Mouse (Mus musculus) frontal cortex, adult 2 months (tissue): ENCODE results near the gene Cog6. TPM values are rescaled to one million over a fixed set of nuclear protein-coding genes. Genes with fewer than 3 reads are reported as not detected.

Experiments
- DNase-seq, 2 experiments: peaks; one replicate each; pipeline ENCODE4 v3.0.0; 2022; ENCODE audit warnings: low spot score in 1 of 2; ENCODE audit errors: extremely low spot score in 1 of 2
- polyA plus RNA-seq: library from polyadenylated mRNA; depleted of rRNA; stranded (reverse); fragments of >200 nt; gene quantifications from 2 replicates; pipeline ENCODE4 v1.2.3, GENCODE M21; 2012; rRNA removed

The Cog6 gene
- polyA plus RNA-seq: 36.5 and 41.1 TPM in 2 replicates

GRCm38 (mm10) chr3:53016436-53017340 lies at the start of gene Cog6:
TSS of gene Cog6 (minus strand) at chr3:53017237.
- peak; percentile 55 to 80 for DNase-seq

GRCm38 (mm10) chr3:53066095-53066372 lies 49.0 kb upstream of the Cog6 start:
- DNase-seq: no peak

DNA sequence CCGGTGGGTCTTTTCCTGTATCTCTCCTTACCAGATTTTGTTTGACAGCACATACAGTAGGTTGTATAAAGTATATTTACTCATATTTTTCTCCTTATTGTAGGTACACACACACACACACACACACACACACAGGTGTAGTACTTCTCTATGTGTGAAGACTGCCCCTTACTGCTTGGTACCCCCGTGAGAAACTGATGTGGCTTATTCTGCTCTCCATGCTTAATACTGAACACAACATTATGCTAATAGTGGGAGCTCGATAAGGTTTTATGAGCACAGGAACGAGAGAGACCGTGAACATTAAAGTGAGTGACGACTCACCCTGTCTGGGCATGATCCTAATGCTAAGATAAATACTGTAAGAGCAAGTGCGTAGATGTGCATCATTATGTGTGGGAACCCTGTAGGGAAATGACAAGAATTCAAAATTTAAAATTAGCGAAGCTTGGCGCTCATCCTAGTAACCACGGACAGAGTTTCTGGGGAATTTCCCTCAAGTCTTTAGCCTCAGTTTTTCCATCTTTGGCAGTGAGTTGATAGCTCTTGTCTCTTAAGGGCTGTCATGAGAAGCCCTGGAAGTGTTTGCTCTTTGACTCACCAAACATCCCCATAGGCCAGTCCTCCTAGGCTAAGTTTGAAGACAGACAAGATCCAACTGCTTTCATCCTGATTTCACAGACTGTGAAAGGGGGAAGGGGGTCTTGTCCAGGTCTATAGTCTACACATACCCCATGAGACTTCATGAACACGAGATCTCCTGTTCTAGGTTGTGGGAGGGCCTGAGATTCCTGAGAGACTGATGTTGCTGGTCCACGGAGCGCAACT lies 48.4 kb upstream of the Cog6 start:
- no peak for DNase-seq

GRCm38 (mm10) chr3:53063423-53064147 lies 46.5 kb upstream of the Cog6 start:
- no peak for DNase-seq

DNA sequence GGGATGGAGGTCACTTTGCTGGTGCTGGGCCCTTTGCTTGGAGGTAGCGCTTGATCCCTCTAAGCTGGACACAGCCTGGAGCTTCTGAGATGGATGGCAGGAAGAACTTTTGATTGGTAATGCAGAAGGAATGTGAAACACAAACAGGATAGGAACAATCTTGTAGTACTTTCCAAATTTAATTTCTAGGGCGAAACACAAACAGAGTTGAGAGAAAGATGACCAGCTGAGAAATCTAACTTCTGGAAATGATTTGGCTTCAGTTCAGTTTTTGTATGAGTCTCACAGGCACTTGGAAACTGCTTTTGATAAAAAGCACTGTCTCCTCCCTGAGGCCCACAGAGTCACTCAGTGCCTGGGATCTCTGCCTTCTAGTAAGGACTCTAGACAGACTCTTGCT lies 42.9 kb upstream of the Cog6 start:
- DNase-seq: no peak

DNA sequence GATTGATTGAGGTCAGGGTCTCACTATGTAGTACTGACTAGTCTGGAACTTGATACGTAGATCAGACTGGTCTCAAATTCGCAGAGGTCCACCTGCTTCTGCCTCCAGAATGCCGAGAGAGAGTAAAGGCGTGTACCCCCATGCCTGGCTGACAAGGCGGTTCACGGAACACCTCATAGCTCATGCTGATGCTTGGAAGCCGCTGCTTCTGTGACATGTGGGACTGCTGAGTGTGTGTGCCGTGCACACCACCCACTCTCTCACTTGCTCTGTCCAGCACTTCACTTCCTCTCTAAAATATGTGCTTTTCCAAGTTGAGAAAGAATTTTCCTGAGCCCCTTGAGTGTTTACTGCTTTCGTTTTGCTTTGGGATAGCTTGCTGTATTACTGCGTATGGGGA lies 39.4 kb upstream of the Cog6 start:
- DNase-seq: no peak

DNA sequence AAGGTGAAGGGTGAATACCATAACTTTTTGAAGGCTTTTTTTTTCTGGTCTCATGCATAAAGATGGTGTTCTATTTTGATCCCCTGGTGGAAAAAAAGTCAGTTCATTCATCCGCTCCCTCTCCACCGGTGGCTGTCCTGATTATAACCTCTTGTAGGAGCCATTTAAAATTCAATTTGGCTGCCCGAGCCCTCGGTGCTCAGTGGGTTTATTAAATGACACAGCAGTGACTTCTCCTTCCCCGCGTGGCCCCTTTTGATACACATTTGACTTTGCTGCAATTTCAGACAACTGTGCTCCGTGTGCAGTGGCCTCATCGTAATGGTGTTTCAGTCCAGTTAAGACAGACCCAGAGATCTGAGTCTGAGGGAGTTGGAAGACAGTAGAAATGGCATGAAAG lies 35.3 kb upstream of the Cog6 start:
- DNase-seq: no peak

DNA sequence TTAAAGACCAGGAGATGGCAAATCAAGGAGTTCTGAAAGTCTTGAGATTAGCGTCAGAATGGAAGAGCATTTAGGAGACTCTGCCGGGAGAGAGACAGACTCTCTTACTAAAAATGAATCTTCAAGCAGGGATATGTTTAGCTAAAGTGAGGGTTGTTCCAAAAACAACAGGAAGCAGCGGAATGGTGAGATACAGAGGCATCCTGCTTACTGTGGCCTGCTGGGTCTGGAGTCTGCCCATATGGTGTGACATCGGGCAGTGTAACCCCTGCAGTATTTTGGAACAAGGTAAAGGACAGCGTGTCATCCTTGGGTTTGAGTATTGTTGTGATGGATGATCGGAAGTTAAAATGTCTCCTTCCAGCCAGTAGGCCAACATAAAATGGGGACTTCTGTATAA lies 29.3 kb upstream of the Cog6 start:
- no peak for DNase-seq

GRCm38 (mm10) chr3:53045697-53046096 lies 28.7 kb upstream of the Cog6 start:
- DNase-seq: no peak

DNA sequence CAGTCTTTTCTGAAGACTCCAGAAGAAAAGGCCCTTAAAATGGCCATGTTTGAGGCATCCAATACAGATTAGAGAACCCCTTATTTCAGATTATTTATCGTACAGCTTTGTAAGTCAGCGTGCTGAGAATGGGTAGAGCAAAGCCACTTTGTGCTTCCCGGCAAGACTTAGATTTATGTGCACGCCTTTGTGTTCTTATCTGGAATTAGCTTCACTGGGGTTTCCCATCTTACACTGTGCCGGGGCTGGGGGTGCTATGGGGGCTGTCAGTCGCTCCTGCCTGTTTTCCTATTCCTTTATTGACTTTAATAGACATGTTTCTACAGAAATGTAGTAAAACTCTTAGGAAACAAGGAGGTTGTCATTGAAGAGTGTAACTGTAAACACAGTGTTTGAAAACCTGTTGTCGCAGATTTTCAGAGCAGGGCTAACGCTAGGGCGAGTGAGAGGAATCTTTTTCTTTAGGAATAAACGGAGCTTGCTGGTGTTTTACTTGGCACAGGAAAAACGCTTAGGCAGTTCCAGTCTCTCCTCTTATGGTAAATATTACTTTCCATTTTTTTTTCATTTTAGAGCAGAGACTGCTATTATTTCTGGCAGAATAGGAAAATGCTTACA lies 27.8 kb upstream of the Cog6 start:
- no peak for DNase-seq

GRCm38 (mm10) chr3:53044238-53044637 lies 27.2 kb upstream of the Cog6 start:
- no peak for DNase-seq

- no peak for DNase-seq
Observed at GRCm38 (mm10) chr3:53043206-53043780, 26.3 kb upstream of the Cog6 start.

GRCm38 (mm10) chr3:53042240-53042567 lies 25.2 kb upstream of the Cog6 start:
- no peak for DNase-seq

DNA sequence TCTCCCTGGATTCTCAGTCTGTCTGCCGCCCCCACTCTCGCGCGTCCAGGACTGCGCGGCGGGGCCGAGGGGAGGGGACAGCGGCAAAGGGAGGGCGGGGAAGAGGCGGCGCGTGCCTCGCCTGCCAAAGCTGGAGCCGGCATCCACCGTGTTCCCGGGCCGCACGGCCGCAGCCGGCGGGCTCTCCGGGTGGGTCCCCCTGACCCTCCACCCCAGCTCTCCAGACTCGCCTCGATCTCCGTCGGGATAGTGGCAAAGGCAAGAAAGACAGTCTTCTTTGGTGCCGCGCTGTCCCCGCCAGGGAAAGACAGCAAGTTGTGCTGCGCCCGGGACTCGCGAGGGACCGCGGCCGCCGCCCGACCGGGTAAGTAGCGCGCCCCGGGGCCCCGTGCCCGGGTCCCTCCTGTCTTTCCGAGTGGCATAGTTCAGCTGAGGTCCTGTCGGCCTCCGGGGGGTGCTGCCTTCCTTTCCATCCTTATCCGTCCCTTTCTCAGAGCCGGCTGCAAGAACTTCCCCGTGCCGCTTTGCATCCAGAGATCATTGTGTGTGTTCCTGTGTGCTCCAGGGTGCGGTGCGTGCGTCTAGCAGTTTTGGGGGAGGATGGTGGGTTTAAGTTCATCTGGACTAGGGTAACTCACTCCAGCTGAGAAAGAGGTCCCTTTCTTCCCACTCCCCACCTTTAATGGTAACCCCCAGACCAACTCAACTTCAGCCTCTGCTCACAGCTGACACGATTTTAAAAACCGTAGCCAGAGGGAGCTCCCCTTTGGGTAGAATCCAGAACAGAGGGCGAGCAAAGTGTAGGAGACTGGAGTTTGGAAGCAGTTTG lies 24.6 kb upstream of the Cog6 start, which contains the start of gene Lhfp:
Gene Lhfp (plus strand): TSS at position 118 of the 829 bp plus-strand sequence.
- peak in 1 of 2 experiments; percentile 64 for DNase-seq

GRCm38 (mm10) chr3:53040593-53041410 lies 23.8 kb upstream of the Cog6 start:
- no peak for DNase-seq

GRCm38 (mm10) chr3:53039746-53040145 lies 22.7 kb upstream of the Cog6 start:
- peak in 1 of 2 experiments; percentile 52 for DNase-seq

DNA sequence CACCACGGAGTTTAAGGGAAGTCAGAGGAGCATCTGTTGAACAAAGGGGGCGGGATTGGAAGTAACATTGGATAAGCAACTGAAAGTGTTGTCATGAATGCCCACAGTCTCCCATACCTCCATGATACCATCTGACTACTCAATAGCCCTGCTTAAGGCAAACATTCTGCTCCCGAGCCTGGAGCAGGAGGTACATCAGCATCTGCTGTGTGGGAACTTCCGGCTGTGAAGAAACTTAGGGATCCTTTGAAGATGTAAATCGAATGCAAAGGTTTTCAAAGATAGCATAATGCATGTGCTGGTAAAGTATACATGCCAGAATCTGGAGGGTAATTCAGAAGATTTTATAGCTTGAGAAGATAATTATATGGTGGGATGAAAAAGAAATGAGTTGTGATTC lies 21.9 kb upstream of the Cog6 start:
- peak in 1 of 2 experiments; percentile 41 for DNase-seq

- no peak for DNase-seq
Observed at GRCm38 (mm10) chr3:53036941-53037340, 19.9 kb upstream of the Cog6 start.

DNA sequence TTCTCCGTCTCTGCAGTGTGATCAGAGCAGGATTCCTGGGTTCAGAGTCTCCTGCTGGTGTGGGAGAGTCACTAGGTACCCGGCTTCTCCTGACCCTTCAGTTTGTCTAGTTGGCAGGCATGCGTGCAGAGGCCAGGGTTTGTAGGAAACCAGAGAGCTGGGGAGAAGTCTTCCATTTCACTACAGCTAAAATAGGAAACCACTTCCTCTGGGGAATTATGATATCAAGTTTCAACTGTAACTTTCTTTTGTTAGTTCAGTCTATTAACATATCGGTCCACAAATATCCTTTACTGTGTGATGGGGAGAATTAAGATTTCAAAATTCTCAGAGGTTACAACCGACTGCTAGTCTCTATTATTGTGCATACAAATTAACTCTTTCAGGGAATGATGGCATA lies 19.0 kb upstream of the Cog6 start:
- DNase-seq: no peak
